Comparison of ENCODE assay signal across 8 mouse cellular contexts in the genomic region with DNA sequence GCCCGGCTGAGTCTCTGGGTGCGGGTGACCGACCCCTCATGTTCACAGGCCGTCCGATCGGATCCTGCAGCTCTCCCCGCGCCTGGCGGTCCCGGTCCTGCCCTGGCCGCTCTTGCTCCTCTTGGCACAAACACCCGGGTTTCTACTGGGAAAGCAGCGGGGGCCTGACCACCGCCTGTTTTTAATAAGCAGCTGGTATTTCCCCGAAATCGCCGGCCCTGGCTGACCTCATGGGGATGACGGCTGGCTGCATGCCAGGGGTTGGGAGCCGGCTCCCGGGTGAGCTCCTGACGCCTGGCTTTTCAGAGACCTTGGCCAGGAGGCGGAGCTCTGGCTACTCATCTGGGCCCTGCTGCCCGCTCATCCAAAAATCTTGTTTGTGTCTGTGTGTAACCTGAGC. TPM values are rescaled to one million over a fixed set of nuclear protein-coding genes. Genes with fewer than 3 reads are reported as not detected.
DNase-seq lines count a peak whose midpoint lies in the region; ATAC-seq lines count a peak whose summit lies in the region.

No protein-coding gene starts in this region.

- H3K4me1 ChIP-seq in megakaryocyte, embryonic 14.5 days, result peaks cover 24% of the 10 kb centered on the region
- H3K4me1 ChIP-seq in embryonic facial prominence, embryonic 10.5 days, result peaks cover 44% of the 10 kb centered on the region
- H3K4me1 ChIP-seq in midbrain, embryonic 11.5 days (ENCODE audit: control insufficient read depth, insufficient read depth, low read length), result peaks cover 5% of the 10 kb centered on the region

- no peak; the same call in 1 of the 2 replicates for ATAC-seq in megakaryocyte, adult 5-6 weeks (ENCODE audit: poor library complexity, severe bottlenecking)
- ATAC-seq in granulocyte monocyte progenitor cell, adult 5-6 weeks (replicated peaks; ENCODE audit: poor library complexity, severe bottlenecking), result peak; percentile 20; the same call in 1 of the 2 replicates
- ATAC-seq in midbrain, embryonic 11.5 days (ENCODE audit: low FRiP score), result peak; percentile 77

- under 1% methylated on average over 23 of the region's 23 CpGs for WGBS in embryonic facial prominence, embryonic 10.5 days
- under 1% methylated on average over 23 of the region's 23 CpGs for WGBS in midbrain, embryonic 11.5 days

- H3K27me3 ChIP-seq in megakaryocyte, embryonic 14.5 days (replicated peaks), result peaks cover 51% of the 10 kb centered on the region
- peaks cover 43% of the 10 kb centered on the region for H3K27me3 ChIP-seq in embryonic facial prominence, embryonic 10.5 days (replicated peaks; ENCODE audit: low read depth, poor library complexity, severe bottlenecking)
- H3K27me3 ChIP-seq in midbrain, embryonic 11.5 days (ENCODE audit: control insufficient read depth, insufficient read depth, low read length), result no peaks in the 10 kb centered on the region
- H3K27me3 ChIP-seq in splenic B cell, adult 2 months (ENCODE audit: control insufficient read depth, insufficient read depth, low read length, poor library complexity, severe bottlenecking), result no peaks in the 10 kb centered on the region

- intact Hi-C loops in left cerebral cortex, postnatal 4 days (cut with DNase I), result loop anchor here (2.0 kb wide), 2 partner anchors 37 to 65 kb away; no protein-coding TSS in a partner anchor

- DNase-seq in embryonic facial prominence, embryonic 10.5 days (ENCODE audit: low spot score), result peak; percentile 91
- peak; percentile 92 for DNase-seq in kidney, adult 18-20 months
- DNase-seq in left cerebral cortex, postnatal 4 days, result peak; percentile 97
- DNase-seq in midbrain, embryonic 11.5 days (ENCODE audit: low spot score, missing footprints), result peak; percentile 98
- DNase-seq in splenic B cell, adult 2 months (ENCODE audit: low read depth, low spot score), result peak; percentile 7

- peak overlapping the region; percentile 83 for H3K4me2 ChIP-seq in midbrain, embryonic 11.5 days

- H3K36me3 ChIP-seq in megakaryocyte, embryonic 14.5 days (replicated peaks; ENCODE audit: low read length), result no peaks in the 10 kb centered on the region
- no peaks in the 10 kb centered on the region for H3K36me3 ChIP-seq in embryonic facial prominence, embryonic 10.5 days (replicated peaks)
- H3K36me3 ChIP-seq in midbrain, embryonic 11.5 days (ENCODE audit: control insufficient read depth, insufficient read depth, low read length), result no peaks in the 10 kb centered on the region
- no peaks in the 10 kb centered on the region for H3K36me3 ChIP-seq in splenic B cell, adult 2 months (ENCODE audit: control insufficient read depth, insufficient read depth, low read length, poor library complexity, severe bottlenecking)

- peak overlapping the region; percentile 74 for H3K9ac ChIP-seq in midbrain, embryonic 11.5 days (ENCODE audit: low read length)

- peak overlapping the region; percentile 87 for H3K27ac ChIP-seq in embryonic facial prominence, embryonic 10.5 days (replicated peaks)
- no peak overlapping the region for H3K27ac ChIP-seq in midbrain, embryonic 11.5 days (ENCODE audit: low read depth, low read length)

- peak overlapping the region; percentile 92 for H3K4me3 ChIP-seq in megakaryocyte, embryonic 14.5 days (replicated peaks)
- peak overlapping the region; percentile 57 for H3K4me3 ChIP-seq in embryonic facial prominence, embryonic 10.5 days
- H3K4me3 ChIP-seq in midbrain, embryonic 11.5 days (ENCODE audit: low read depth, low read length), result peak overlapping the region; percentile 47

- H3K9me3 ChIP-seq in megakaryocyte, embryonic 14.5 days, result 0 out of 2 replicates have a peak, but pooled peaks cover 5% of the 10 kb centered on the region
- no peaks in the 10 kb centered on the region for H3K9me3 ChIP-seq in embryonic facial prominence, embryonic 10.5 days
- no peaks in the 10 kb centered on the region for H3K9me3 ChIP-seq in midbrain, embryonic 11.5 days (ENCODE audit: control insufficient read depth, low read length)

RNA-seq across cellular contexts. Expression of gene Prss42, which starts 16.2 kb away (rescaled TPM):
- not detected in 2 replicates for polyA plus RNA-seq in megakaryocyte, embryonic 14.5 days (2012; ENCODE audit: insufficient read depth, low replicate concordance)
- not detected in 2 replicates for total RNA-seq in megakaryocyte, adult 5-6 weeks (2015)
- not detected in 2 replicates for total RNA-seq in megakaryocyte, adult 5-6 weeks (2017)
- polyA plus RNA-seq in embryonic facial prominence, embryonic 10.5 days (2016; fragmentation: Nextera tagmentation; extraction: Ambion mirVana), result not detected in 2 replicates
- not detected in 2 replicates for total RNA-seq in granulocyte monocyte progenitor cell, adult 5-6 weeks (2014; fragmentation: Nextera tagmentation)
- not detected in 2 replicates for total RNA-seq in granulocyte monocyte progenitor cell, adult 5-6 weeks (2017)
- total RNA-seq in left cerebral cortex, postnatal 4 days (2021), result not detected
- not detected in 2 replicates for polyA plus RNA-seq in midbrain, embryonic 11.5 days (2014; fragmentation: Nextera tagmentation; extraction: Ambion mirVana)

RNA-seq across cellular contexts. Expression of gene Prss44, which starts 32.1 kb away (rescaled TPM):
- not detected in 2 replicates for polyA plus RNA-seq in megakaryocyte, embryonic 14.5 days (2012; ENCODE audit: insufficient read depth, low replicate concordance)
- not detected in 2 replicates for total RNA-seq in megakaryocyte, adult 5-6 weeks (2015)
- total RNA-seq in megakaryocyte, adult 5-6 weeks (2017), result not detected in 2 replicates
- polyA plus RNA-seq in embryonic facial prominence, embryonic 10.5 days (2016; fragmentation: Nextera tagmentation; extraction: Ambion mirVana), result not detected in 2 replicates
- not detected in 2 replicates for total RNA-seq in granulocyte monocyte progenitor cell, adult 5-6 weeks (2014; fragmentation: Nextera tagmentation)
- total RNA-seq in granulocyte monocyte progenitor cell, adult 5-6 weeks (2017), result not detected in 2 replicates
- total RNA-seq in left cerebral cortex, postnatal 4 days (2021), result not detected
- not detected in 2 replicates for polyA plus RNA-seq in midbrain, embryonic 11.5 days (2014; fragmentation: Nextera tagmentation; extraction: Ambion mirVana)

RNA-seq across cellular contexts. Expression of gene Pth1r, which starts 34.8 kb away (rescaled TPM):
- 0.11 TPM in 1 of 2 replicates, not detected in the other for polyA plus RNA-seq in megakaryocyte, embryonic 14.5 days (2012; ENCODE audit: insufficient read depth, low replicate concordance)
- total RNA-seq in megakaryocyte, adult 5-6 weeks (2015), result not detected in 2 replicates
- 0.77 TPM in 1 of 2 replicates, not detected in the other for total RNA-seq in megakaryocyte, adult 5-6 weeks (2017)
- 39.2 and 46.3 TPM in 2 replicates for polyA plus RNA-seq in embryonic facial prominence, embryonic 10.5 days (2016; fragmentation: Nextera tagmentation; extraction: Ambion mirVana)
- total RNA-seq in granulocyte monocyte progenitor cell, adult 5-6 weeks (2014; fragmentation: Nextera tagmentation), result 1.2 TPM in 1 of 2 replicates, not detected in the other
- 0.10 and 2.5 TPM in 2 replicates for total RNA-seq in granulocyte monocyte progenitor cell, adult 5-6 weeks (2017)
- 10 to 100 TPM; 11.2 to 11.6 TPM for total RNA-seq in left cerebral cortex, postnatal 4 days (2021)
- polyA plus RNA-seq in midbrain, embryonic 11.5 days (2014; fragmentation: Nextera tagmentation; extraction: Ambion mirVana), result 17.0 and 20.3 TPM in 2 replicates

RNA-seq across cellular contexts. Expression of gene Myl3, which starts 40.1 kb away (rescaled TPM):
- polyA plus RNA-seq in megakaryocyte, embryonic 14.5 days (2012; ENCODE audit: insufficient read depth, low replicate concordance), result not detected in 2 replicates
- not detected in 2 replicates for total RNA-seq in megakaryocyte, adult 5-6 weeks (2015)
- total RNA-seq in megakaryocyte, adult 5-6 weeks (2017), result not detected in 2 replicates
- polyA plus RNA-seq in embryonic facial prominence, embryonic 10.5 days (2016; fragmentation: Nextera tagmentation; extraction: Ambion mirVana), result 0.86 and 4.4 TPM in 2 replicates
- not detected in 2 replicates for total RNA-seq in granulocyte monocyte progenitor cell, adult 5-6 weeks (2014; fragmentation: Nextera tagmentation)
- total RNA-seq in granulocyte monocyte progenitor cell, adult 5-6 weeks (2017), result not detected in 2 replicates
- total RNA-seq in left cerebral cortex, postnatal 4 days (2021), result 1 to 10 TPM in 1 of 2 experiments, under 1 TPM in 1; 0.87 to 1.1 TPM
- 0.48 and 0.63 TPM in 2 replicates for polyA plus RNA-seq in midbrain, embryonic 11.5 days (2014; fragmentation: Nextera tagmentation; extraction: Ambion mirVana)

RNA-seq across cellular contexts. Expression of gene Prss43, which starts 44.8 kb away (rescaled TPM):
- polyA plus RNA-seq in megakaryocyte, embryonic 14.5 days (2012; ENCODE audit: insufficient read depth, low replicate concordance), result not detected in 2 replicates
- not detected in 2 replicates for total RNA-seq in megakaryocyte, adult 5-6 weeks (2015)
- total RNA-seq in megakaryocyte, adult 5-6 weeks (2017), result not detected in 2 replicates
- not detected in 2 replicates for polyA plus RNA-seq in embryonic facial prominence, embryonic 10.5 days (2016; fragmentation: Nextera tagmentation; extraction: Ambion mirVana)
- total RNA-seq in granulocyte monocyte progenitor cell, adult 5-6 weeks (2014; fragmentation: Nextera tagmentation), result not detected in 2 replicates
- total RNA-seq in granulocyte monocyte progenitor cell, adult 5-6 weeks (2017), result not detected in 2 replicates
- total RNA-seq in left cerebral cortex, postnatal 4 days (2021), result not detected
- polyA plus RNA-seq in midbrain, embryonic 11.5 days (2014; fragmentation: Nextera tagmentation; extraction: Ambion mirVana), result not detected in 2 replicates

Comparison
In these comparisons a context has a peak if more than half of its experiments do, and no peak if none do; other contexts are left out.
1. DNase-seq: peak in every context shown above with its lines; median percentile 98 in midbrain, embryonic 11.5 days; 97 in left cerebral cortex, postnatal 4 days; 92 in kidney, adult 18-20 months; 91 in embryonic facial prominence, embryonic 10.5 days; 7 in splenic B cell, adult 2 months.